Mouse (Mus musculus) lung, adult 2 months (tissue): ENCODE data around the gene Cers2.

Experiments used
- CTCF ChIP-seq: fragments of 200-500 bp; IDR thresholded peaks from 2 replicates; pipeline ENCODE4 v1.5.1; 2011; ENCODE audit warnings: mild to moderate bottlenecking, low read length, control low read depth; ENCODE audit not compliant: insufficient read depth
- POLR2A ChIP-seq: fragments of 200-500 bp; IDR thresholded peaks from 2 replicates; pipeline ENCODE4 v1.6.1; 2011; ENCODE audit warnings: low read depth, mild to moderate bottlenecking, control low read depth, low read length, borderline replicate concordance; ENCODE audit errors: extremely low read depth

- no peak for TF ChIP-seq CTCF
- TF ChIP-seq POLR2A, result no peak
These were observed 19.1 kb upstream of the Cers2 start for GRCm38 (mm10) chr3:95295321-95296102.
